Mouse (Mus musculus) liver, embryonic 15.5 days (tissue): ENCODE measurements around the gene C1rl. TPM values are rescaled to one million over a fixed set of nuclear protein-coding genes. Genes with fewer than 3 reads are reported as not detected.
A peak's percentile ranks its signal among the peaks of the same experiment; 100 is the strongest.

Source experiments
- ATAC-seq: fragments of 200-750 bp; cut with Nextera tagmentation; 2 replicates; pipeline ENCODE4 v1.8.0; 2017; ENCODE audit warnings: moderate number of reproducible peaks, mild to moderate bottlenecking, moderate library complexity; ENCODE audit not compliant: insufficient read depth
- H3K27ac ChIP-seq: fragments of 300-500 bp; sonication (generic); replicated peaks from 2 replicates; pipeline ENCODE4 v1.5.1; 2015; ENCODE audit warnings: mild to moderate bottlenecking, inconsistent platforms
- H3K27me3 ChIP-seq: fragments of 300-500 bp; sonication (generic); 2 replicates; pipeline ENCODE4 v1.6.1; 2015; ENCODE audit warnings: mild to moderate bottlenecking, inconsistent platforms
- H3K36me3 ChIP-seq: fragments of 300-500 bp; sonication (generic); replicated peaks from 2 replicates; pipeline ENCODE4 v1.6.1; 2015; ENCODE audit warnings: moderate library complexity, mild to moderate bottlenecking, inconsistent platforms
- H3K4me1 ChIP-seq: fragments of 300-500 bp; sonication (generic); replicated peaks from 2 replicates; pipeline ENCODE4 v1.6.1; 2015; ENCODE audit warnings: inconsistent platforms
- H3K4me2 ChIP-seq: fragments of 300-500 bp; sonication (generic); 2 replicates; pipeline ENCODE4 v1.6.1; 2015; ENCODE audit warnings: moderate library complexity, mild to moderate bottlenecking, inconsistent platforms
- H3K4me3 ChIP-seq: fragments of 300-500 bp; sonication (generic); replicated peaks from 2 replicates; pipeline ENCODE4 v1.5.1; 2015; ENCODE audit warnings: mild to moderate bottlenecking, inconsistent platforms
- H3K9ac ChIP-seq: fragments of 300-500 bp; sonication (generic); 2 replicates; pipeline ENCODE4 v1.6.1; 2015; ENCODE audit warnings: moderate library complexity, mild to moderate bottlenecking, inconsistent platforms
- H3K9me3 ChIP-seq: fragments of 300-500 bp; sonication (generic); replicated peaks from 2 replicates; pipeline ENCODE4 v1.6.1; 2016; ENCODE audit warnings: inconsistent platforms
- WGBS: fragments of 180-500 bp; shearing (Covaris S2); methylation state at CpG from one replicate; pipeline ENCODE4 v1.1.7; 2015; ENCODE audit warnings: mixed read lengths; ENCODE audit not compliant: insufficient replicate concordance; 5-methylcytosine and 5-hydroxymethylcytosine counted together
- polyA plus RNA-seq: library from polyadenylated mRNA; unstranded; fragments of >200 nt; fragmentation: Nextera tagmentation; extraction: Ambion mirVana; gene quantifications from 2 replicates; pipeline ENCODE4 v1.2.1, GENCODE M21; 2015

C1rl gene
- polyA plus RNA-seq, 1 experiment from 2014 or later: 11.2 TPM

DNA sequence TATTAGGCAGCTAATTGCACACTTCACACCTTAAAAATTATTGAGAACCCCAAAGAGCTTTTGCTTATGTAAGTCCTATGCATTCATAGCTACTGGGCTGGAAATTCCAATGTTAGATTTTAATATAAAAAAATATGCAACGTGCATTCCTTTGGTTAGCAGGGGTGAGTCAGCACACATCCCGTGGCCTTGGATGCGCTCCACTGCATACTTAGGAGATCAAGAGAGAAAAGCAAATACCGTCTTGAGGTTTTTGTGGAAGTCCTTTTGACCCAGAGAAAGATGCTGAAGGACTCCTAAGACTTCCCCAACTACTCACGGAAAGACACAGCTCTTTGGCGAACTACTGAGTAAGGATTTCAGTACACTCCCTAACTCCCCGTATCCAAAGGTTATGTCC, 8.1 kb upstream of the C1rl start:
- no peak overlapping the region for H3K9ac ChIP-seq

GRCm38 (mm10) chr6:124485414-124486144, 7.3 kb upstream of the C1rl start:
- Histone ChIP-seq H3K9ac (no peak overlapping the region), H3K4me1 (0 out of 2 replicates have a peak, but pooled peaks cover 9% of the 10 kb centered on the region), H3K4me3 (no peak overlapping the region), H3K36me3 (no peaks in the 10 kb centered on the region), H3K4me2 (0 out of 2 replicates have a peak overlapping the region, but pooled peaks have one; percentile 8), H3K9me3 (no peaks in the 10 kb centered on the region; the same call in 1 of the 2 replicates), H3K27me3 (no peaks in the 10 kb centered on the region), H3K27ac (no peak overlapping the region)
- no peak for ATAC-seq
- 42% methylated on average over 21 of the region's 21 CpGs for WGBS

More for the DNA sequence above, 8.1 kb upstream of the C1rl start:
- Histone ChIP-seq H3K27ac (no peak overlapping the region), H3K4me1 (peaks cover 11% of the 10 kb centered on the region; the same call in 1 of the 2 replicates), H3K4me3 (no peak overlapping the region), H3K36me3 (no peaks in the 10 kb centered on the region), H3K27me3 (no peaks in the 10 kb centered on the region), H3K4me2 (no peak overlapping the region), H3K9me3 (no peaks in the 10 kb centered on the region; the same call in 1 of the 2 replicates)
- 72% methylated on average over 7 of the region's 7 CpGs for WGBS
- no peak for ATAC-seq

GRCm38 (mm10) chr6:124487509-124487908, 5.4 kb upstream of the C1rl start:
- H3K36me3 ChIP-seq: no peaks in the 10 kb centered on the region
- ATAC-seq: no peak
- H3K27ac ChIP-seq: no peak overlapping the region
- 14% methylated on average over 2 of the region's 2 CpGs for WGBS
- H3K4me2 ChIP-seq: no peak overlapping the region
- no peaks in the 10 kb centered on the region for H3K27me3 ChIP-seq
- H3K9me3 ChIP-seq: no peaks in the 10 kb centered on the region; the same call in 1 of the 2 replicates
- peaks cover under 1% of the 10 kb centered on the region for H3K4me1 ChIP-seq
- no peak overlapping the region for H3K4me3 ChIP-seq
- H3K9ac ChIP-seq: no peak overlapping the region

DNA sequence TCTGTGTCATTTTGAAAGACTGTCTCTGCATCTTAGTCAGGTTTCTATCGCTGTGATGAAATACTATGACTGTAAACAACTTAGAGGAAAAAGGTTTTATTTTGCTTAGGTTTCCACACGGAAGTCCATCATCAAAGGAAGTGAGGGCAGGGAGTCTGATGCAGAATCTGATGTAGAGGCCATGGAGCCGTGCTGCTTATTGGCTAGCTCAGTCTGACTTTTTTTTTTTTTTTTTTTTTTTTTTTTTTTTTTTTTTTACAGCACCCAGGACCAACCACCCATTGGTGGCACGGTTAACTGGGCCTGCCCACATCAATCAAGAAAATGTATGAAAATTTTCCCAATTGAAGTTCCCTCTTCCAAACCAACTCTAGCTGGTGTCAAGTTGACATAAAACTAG, 4.0 kb upstream of the C1rl start:
- H3K36me3 ChIP-seq: no peaks in the 10 kb centered on the region
- H3K27me3 ChIP-seq: no peaks in the 10 kb centered on the region
- no peak overlapping the region for H3K4me3 ChIP-seq
- 74% methylated on average over 4 of the region's 4 CpGs for WGBS
- H3K9me3 ChIP-seq: no peaks in the 10 kb centered on the region; the same call in 1 of the 2 replicates
- no peak overlapping the region for H3K9ac ChIP-seq
- H3K27ac ChIP-seq: no peak overlapping the region
- ATAC-seq: no peak
- no peak overlapping the region for H3K4me2 ChIP-seq
- H3K4me1 ChIP-seq: peaks cover 14% of the 10 kb centered on the region

DNA sequence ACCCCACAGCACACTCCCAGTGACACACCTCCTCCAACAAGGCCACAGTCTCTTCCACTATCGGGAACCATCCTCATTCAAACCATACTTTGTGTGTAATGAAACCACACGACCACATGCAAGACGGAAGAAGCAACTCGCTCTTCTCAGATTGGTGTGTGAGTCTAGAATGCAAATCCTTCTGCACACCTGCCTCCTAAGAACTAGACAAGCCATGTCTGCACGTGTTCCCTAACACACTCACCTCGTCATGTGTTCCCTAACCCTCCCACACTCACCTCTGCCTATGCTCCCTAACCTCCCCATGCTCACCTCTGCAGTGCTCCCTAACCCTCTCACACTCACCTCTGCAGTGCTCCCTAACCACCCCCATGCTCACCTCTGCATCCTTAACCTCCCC, 1.5 kb upstream of the C1rl start:
- ATAC-seq: no peak
- no peak overlapping the region for H3K4me2 ChIP-seq
- H3K27me3 ChIP-seq: no peaks in the 10 kb centered on the region
- H3K36me3 ChIP-seq: no peaks in the 10 kb centered on the region
- no peak overlapping the region for H3K27ac ChIP-seq
- WGBS: 64% methylated on average over 6 of the region's 6 CpGs
- no peak overlapping the region for H3K4me3 ChIP-seq
- peaks cover 18% of the 10 kb centered on the region for H3K4me1 ChIP-seq
- H3K9ac ChIP-seq: no peak overlapping the region
- no peaks in the 10 kb centered on the region; the same call in 1 of the 2 replicates for H3K9me3 ChIP-seq

- WGBS: 46% methylated on average over 5 of the region's 5 CpGs
- ATAC-seq: peak; percentile 10
Observed at GRCm38 (mm10) chr6:124493886-124494285, 973 bp downstream of the C1rl start.

GRCm38 (mm10) chr6:124496054-124496453, 3.1 kb downstream of the C1rl start:
- no peak for ATAC-seq
- no peaks in the 10 kb centered on the region for H3K27me3 ChIP-seq
- 61% methylated on average over 5 of the region's 5 CpGs for WGBS

More at GRCm38 (mm10) chr6:124493886-124494285, 973 bp downstream of the C1rl start:
- H3K9me3 ChIP-seq: no peaks in the 10 kb centered on the region
- peak overlapping the region; percentile 47 for H3K4me2 ChIP-seq
- H3K9ac ChIP-seq: no peak overlapping the region
- no peak overlapping the region; the same call in 1 of the 2 replicates for H3K4me3 ChIP-seq
- no peaks in the 10 kb centered on the region for H3K36me3 ChIP-seq
- H3K27ac ChIP-seq: peak overlapping the region; percentile 71
- H3K4me1 ChIP-seq: peaks cover 18% of the 10 kb centered on the region
- no peaks in the 10 kb centered on the region for H3K27me3 ChIP-seq

GRCm38 (mm10) chr6:124499914-124500566, 7.1 kb downstream of the C1rl start:
- H3K27ac ChIP-seq: peak overlapping the region; percentile 63
- no peak overlapping the region for H3K4me3 ChIP-seq
- 0 out of 2 replicates have a peak overlapping the region, but pooled peaks have one; percentile 0 for H3K4me2 ChIP-seq
- H3K9me3 ChIP-seq: no peaks in the 10 kb centered on the region
- no peaks in the 10 kb centered on the region for H3K27me3 ChIP-seq
- peak; percentile 57 for ATAC-seq
- H3K4me1 ChIP-seq: peaks cover 9% of the 10 kb centered on the region; the same call in 1 of the 2 replicates
- no peaks in the 10 kb centered on the region for H3K36me3 ChIP-seq
- no peak overlapping the region for H3K9ac ChIP-seq
- 62% methylated on average over 10 of the region's 10 CpGs for WGBS

More at GRCm38 (mm10) chr6:124496054-124496453, 3.1 kb downstream of the C1rl start:
- Histone ChIP-seq H3K36me3 (no peaks in the 10 kb centered on the region), H3K9me3 (no peaks in the 10 kb centered on the region), H3K27ac (no peak overlapping the region), H3K4me1 (peaks cover 20% of the 10 kb centered on the region), H3K4me2 (no peak overlapping the region), H3K9ac (no peak overlapping the region), H3K4me3 (no peak overlapping the region)

DNA sequence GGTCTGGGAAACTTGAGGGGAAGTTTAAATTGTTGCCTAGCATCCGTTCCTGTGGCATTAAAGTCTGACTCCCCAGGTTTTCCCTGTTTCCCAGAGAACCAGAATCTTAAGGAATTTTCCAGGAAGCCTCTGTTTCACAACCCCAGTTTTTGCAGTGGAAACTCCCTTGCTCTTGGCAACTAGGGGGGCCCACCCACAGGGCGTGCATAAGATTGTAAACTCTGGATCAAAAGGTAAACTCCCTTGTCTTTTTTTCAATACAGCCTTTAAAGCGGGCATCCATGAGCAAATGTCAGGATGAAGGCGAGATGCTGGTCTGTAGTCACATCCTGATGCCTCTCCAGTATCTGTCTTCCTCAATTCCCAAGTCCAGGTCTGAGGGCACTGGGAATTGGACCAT, 8.6 kb downstream of the C1rl start:
- H3K9ac ChIP-seq: no peak overlapping the region
- H3K4me2 ChIP-seq: no peak overlapping the region
- 64% methylated on average over 4 of the region's 4 CpGs for WGBS
- no peak overlapping the region for H3K4me3 ChIP-seq
- H3K27ac ChIP-seq: no peak overlapping the region
- H3K4me1 ChIP-seq: peaks cover 9% of the 10 kb centered on the region; the same call in 1 of the 2 replicates
- ATAC-seq: no peak
- no peaks in the 10 kb centered on the region for H3K9me3 ChIP-seq
- no peaks in the 10 kb centered on the region for H3K36me3 ChIP-seq
- no peaks in the 10 kb centered on the region for H3K27me3 ChIP-seq

GRCm38 (mm10) chr6:124502021-124502420, 9.1 kb downstream of the C1rl start:
- Histone ChIP-seq H3K27ac (no peak overlapping the region), H3K36me3 (no peaks in the 10 kb centered on the region), H3K4me2 (no peak overlapping the region), H3K9me3 (no peaks in the 10 kb centered on the region), H3K9ac (no peak overlapping the region), H3K4me1 (peaks cover 9% of the 10 kb centered on the region; the same call in 1 of the 2 replicates), H3K4me3 (no peak overlapping the region), H3K27me3 (no peaks in the 10 kb centered on the region)
- WGBS: 63% methylated on average over 5 of the region's 5 CpGs
- no peak for ATAC-seq

DNA sequence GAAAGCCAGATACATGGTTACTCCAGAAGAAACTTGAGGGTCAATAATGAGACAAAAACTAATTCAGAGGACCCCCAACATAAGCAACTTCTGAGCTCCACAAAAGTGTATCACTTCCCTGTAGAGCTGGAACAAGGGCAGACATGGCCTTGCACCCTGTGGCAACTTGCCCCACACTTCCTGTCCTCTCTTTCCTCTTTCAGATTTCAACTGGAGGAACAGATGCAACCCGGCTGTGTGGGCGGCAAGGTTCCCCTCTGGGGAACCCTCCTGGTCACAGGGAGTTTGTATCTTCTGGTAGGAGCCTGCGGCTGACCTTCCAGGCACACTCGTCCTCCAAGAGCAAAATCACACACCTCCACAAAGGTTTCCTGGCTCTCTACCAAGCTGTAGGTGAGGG, 12.1 kb downstream of the C1rl start:
- no peaks in the 10 kb centered on the region for H3K36me3 ChIP-seq
- no peaks in the 10 kb centered on the region for H3K27me3 ChIP-seq
- H3K9ac ChIP-seq: no peak overlapping the region
- no peak overlapping the region for H3K4me3 ChIP-seq
- peaks cover 9% of the 10 kb centered on the region; the same call in 1 of the 2 replicates for H3K4me1 ChIP-seq
- no peaks in the 10 kb centered on the region for H3K9me3 ChIP-seq
- peak overlapping the region; percentile 61; the same call in 1 of the 2 replicates for H3K27ac ChIP-seq
- 30% methylated on average over 4 of the region's 4 CpGs for WGBS
- no peak for ATAC-seq
- no peak overlapping the region for H3K4me2 ChIP-seq
